Mouse (Mus musculus): ENCODE results near the gene Timm44.

DNA sequence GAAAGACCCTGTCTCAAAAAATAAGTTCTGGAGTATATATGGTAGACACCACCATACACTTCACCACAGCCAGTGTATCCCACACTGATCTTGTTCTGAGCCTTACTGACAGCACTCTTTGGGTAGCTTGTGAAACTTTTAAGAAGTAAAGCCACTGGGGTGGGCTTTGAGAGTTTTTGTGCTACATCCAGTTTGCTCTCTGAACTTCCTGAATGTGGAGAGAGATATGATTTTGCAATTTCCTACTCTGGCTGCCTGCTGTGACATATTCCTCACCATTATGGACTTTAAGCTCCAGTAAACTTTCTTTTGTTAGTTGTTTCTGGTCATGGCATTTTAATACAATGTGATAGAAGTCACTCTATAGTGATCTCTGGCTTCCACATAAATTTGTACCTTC, 36.4 kb upstream of the Timm44 start:
- TF ChIP-seq SMC3 (IDR thresholded peaks at IDR 0.05; ENCODE audit: low read depth, low read length) (no peak), ZMIZ1 (IDR thresholded peaks at IDR 0.05; ENCODE audit: low read depth, low read length) (no peak), SIN3A (IDR thresholded peaks at IDR 0.05; ENCODE audit: low read length) (no peak), CTCF (IDR thresholded peaks at IDR 0.05 in 2 of 3, conservative IDR thresholded peaks at IDR 0.05 in 1 of 3; ENCODE audit: control insufficient read depth in 1 of 3, insufficient read depth in 1 of 3, low read depth in 2 of 3, low read length in 3 of 3, poor library complexity in 1 of 3, severe bottlenecking in 1 of 3) (no peak), MYB (IDR thresholded peaks at IDR 0.05; ENCODE audit: low read depth, low read length) (no peak)
